Mouse (Mus musculus) cerebellum, adult 18-20 months (tissue): Measurements from ENCODE around the gene Xkr7.
A peak's percentile ranks its signal among the peaks of the same experiment; 100 is the strongest.

Experiments
- DNase-seq, 2 experiments: peaks; one replicate each; pipeline ENCODE4 v3.0.0; 2021

The Xkr7 gene

DNA sequence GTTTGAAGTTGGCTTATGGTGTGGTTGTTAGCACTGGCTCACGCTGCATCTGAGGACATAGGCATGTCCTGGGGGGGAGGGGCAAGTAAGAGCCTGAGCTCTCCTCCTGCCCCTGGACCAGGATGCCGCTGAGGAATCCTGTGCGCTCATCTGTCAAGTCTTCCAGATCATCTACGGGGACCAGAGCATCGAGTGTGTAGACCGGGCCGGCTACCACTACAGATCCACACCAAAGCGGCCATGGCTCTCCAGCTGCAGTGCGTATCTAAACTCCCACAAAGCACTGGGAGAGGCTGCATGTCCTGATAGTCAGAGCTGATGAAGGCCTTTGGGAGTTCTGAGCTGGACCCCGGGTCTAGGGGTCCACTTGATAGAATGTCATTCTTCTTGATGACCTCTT, 43.0 kb downstream of the Xkr7 start:
- DNase-seq = no peak

DNA sequence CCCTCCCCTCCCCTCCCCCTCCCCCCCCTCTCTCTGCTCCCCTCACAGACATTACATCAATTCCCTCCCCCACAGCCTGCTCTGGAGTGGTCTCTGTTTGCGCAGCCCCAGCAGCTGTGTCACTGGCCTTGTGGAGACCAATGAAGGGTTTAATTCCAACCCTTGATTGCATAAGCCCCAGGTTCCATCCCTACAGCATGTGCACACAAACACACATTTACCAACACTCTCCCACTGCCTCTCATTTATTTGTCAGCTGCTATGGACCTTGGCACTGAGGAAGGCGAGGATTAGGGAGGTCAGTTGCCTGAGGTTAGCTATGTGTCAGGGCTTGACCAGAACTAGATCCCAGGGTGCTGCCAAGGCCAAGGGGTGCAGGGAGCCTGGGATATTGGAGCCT, 44.3 kb downstream of the Xkr7 start:
- no peak for DNase-seq

DNA sequence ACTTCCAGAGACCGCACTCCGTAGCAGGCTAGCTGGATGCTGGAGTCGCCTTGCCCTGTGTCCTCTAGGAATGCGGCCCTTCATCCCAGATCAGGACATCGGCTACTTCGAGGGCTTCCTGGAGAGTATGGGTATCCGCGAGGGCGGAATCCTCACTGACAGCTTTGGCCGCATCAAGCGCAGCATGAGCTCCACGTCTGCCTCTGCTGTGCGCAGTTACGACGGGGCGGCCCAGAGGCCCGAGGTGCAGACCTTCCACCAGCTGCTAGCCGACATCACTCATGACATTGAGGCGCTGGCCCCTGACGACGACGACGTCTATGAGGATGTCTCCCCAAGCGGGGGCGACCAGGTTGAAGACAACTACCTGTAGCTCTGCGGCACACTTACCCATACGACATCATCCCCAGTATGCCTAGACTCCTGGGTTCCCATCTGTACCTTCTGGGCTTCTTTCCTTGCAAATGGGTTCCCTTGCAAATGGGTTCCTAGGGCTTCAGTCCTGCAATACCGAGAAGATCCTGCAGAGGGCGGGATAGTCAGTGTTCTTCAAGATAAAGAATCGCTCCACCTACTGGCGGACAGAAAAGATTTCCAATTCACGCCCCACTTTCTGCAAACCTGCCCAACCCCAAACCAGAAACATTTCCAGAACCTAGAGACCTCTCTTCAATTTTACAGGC, 49.3 kb downstream of the Xkr7 start:
- peak; percentile 83 to 86 for DNase-seq

DNA sequence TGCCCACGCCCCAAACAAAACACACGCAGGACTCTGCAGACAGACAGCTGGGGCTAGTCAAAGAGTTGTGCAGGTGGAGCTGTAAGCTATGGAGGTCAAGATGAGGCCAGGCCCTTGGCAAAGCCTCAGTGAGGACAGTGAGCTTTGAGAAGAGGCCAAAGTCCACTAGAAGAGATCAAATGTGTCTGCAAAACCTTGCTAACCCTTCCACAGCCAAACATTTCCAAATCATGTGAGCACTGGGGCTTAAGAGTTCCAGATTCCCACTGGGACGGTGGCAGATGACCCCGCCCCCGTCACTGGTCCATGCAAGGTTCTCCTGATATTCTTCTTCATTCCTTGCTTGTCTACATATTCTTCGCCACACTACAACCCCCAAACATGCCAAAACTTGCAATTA, 50.2 kb downstream of the Xkr7 start:
- no peak for DNase-seq

DNA sequence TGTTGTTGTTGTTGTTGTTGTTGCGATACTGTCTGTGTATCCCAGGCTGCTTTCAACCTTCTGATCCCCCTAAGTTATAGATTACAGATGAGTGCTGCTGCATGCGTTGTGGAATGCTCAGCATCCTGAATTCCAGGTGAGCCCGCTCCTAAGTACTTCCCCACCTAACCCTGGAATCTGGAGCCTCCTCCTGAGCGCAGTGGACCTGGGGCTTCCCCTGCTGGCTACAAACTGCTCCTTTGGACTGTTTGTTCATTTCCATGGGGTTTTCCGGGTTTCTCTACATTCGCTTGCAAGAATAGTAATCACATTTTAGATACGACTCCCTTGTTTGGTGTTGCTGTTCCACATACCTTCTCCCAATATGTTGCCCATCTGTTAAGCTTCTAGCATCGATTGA, 51.6 kb downstream of the Xkr7 start:
- no peak for DNase-seq

DNA sequence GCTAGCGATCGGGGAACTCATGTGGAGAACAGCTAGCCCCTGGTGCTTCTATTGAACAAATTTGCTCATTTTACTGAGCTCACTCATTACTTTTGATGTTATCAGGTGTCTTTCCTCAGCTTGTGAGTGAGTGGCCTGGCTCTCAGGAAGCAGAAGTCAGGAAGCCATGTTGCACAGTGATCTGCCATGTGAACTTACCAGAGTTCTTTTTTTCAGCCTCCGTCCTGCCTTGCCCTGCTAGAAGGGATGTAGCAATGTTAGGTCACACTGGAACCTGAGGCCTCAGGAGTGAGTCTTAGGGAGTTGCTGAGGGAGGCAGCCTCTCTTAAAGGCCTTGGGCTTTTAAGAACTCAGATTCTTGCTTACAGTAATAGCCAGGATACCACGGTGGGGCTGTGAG, 52.2 kb downstream of the Xkr7 start:
- DNase-seq = no peak

DNA sequence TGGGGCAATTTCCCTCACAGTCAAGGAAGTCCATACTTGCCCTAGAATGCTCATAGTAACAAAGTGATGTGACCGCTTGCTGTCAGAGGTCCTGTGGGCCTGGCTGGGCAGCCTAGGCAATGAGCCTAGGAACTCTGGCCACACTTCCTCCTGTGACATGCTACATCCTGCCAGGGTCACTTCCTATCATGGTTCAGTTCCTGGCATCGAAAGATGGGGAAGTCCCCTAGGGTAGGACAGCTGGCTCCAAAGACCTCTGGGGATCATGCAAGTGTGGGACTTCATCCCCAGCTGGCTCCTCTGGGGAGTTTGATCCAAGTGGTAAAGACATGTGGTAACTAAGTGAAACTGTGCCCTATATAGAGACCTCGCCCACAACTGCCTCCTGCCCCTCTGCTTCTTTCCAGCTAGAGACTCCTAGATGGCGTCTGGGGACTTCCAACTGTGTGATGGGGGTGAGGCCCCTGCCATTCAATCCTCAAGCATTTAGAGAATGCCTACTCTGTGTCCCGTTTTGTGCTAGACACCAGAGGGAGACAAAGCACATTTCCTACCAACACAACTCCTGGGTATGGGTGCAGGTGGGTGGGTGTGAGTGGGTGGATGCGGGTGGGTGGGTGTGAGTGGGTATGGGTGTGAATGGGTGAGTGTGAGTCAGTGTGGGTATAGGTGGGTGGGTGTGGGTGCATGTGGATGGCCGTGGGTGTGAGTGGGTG, 52.8 kb downstream of the Xkr7 start:
- DNase-seq = no peak

DNA sequence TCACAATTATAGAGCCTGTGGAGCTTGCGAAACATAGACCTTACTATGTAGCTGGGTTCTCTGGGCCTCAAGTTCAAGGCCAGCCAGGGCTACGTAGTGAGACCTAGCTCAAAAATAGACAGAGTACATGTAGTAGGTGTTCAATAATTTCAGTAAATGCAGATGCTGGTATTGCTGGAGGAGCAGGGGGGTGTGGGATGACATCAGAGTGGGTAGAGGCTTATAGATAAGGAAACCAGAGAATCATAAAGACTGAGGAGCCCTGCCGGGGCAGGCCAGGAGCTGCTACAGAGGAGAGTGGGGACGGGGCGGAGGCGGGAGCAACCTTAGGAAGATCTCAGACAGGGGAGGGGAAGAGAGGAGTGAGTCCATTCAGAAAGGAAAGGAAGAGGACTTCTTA, 53.9 kb downstream of the Xkr7 start:
- no peak for DNase-seq

DNA sequence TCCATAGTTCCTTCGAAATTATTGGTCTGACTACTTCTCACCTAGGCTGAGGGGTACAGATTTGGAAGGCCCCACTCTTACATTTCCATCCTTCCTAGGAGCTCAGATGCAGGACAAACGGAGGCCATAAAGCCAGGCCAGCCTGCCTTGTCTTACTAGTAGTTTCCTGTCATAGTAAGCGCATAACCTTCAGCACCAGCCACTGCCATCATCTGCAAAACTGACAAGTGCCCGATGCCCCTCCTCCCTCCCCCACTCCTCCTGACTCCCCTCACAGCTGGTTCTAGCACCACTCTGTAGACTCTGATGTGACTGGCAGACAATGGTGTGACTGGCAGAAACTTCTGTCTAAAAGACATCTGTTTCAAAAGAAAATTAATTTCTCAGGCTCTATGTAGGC, 54.5 kb downstream of the Xkr7 start:
- DNase-seq = no peak

DNA sequence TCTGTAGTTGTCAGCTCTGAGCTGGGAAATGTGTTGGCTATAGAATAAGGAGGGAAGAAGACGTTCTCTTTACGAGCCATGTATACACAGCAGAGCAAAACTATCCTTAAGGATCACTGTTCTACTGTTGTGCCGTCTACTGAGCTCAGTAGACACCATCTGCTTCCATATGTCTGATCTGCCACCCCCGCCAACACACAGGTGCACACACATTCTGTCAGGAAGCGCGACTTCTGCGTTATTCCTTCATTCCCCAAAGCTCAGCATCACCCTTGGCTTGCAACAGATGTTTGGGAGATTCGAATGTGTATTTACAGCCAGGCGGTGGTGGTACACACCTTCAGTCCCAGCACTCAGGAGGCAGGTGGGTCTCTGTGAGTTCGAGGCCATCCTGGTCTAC, 55.4 kb downstream of the Xkr7 start:
- DNase-seq = no peak

DNA sequence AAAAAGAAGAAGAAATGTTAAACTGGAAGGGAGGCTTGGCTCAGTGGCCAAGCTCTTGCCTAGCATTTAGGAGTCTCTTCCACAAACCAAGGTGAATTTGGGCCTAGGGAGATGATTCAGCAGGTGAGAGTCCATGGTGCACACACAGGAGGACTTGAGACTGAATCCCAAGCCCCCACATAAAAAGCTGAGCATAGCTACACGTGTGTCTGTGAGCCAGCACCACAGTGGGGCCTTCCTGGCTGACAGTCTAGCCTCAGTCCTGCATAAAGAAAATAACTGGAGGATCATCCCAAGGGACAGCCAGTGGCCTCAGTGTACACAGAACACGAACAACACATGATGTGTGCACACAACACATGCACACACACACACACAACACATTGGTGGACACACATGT, 57.7 kb downstream of the Xkr7 start:
- DNase-seq = no peak

DNA sequence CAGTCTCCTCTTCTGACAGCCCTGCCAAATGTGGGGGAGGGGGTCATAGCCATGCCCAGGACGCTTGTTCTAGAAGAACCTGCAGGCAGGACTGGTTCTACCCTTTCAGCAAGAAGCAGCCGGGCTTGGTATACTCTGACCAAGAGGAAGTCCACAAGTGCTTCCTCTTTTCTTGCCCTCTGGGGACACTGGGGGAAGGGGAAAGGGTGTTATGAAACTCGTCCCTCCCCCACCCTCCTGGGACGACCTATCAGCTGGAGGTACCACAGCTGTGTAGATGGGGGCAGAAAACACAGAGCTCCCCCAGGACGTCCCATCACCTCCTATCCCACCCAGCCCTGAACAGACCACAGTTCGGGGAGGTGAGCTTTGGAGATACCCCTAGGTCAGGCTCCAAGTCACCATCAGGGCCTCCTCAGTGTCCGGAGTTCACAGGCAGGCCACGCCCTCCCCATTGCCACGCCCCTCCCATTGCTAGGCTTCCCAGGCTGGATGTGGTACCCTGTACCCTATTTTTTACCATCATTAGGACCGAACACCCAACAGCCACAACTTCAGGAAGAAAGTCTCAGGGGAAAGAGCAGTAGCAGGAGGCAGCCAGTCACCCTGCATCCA, 59.0 kb downstream of the Xkr7 start:
- no peak for DNase-seq
